In genomic region chr17:87050469-87051175, GRCm38 (mm10) we compare ENCODE assay signal across 8 mouse cellular contexts. TPM values are rescaled to one million over a fixed set of nuclear protein-coding genes. Genes with fewer than 3 reads are reported as not detected.
DNase-seq lines count a peak whose midpoint lies in the region; ATAC-seq lines count a peak whose summit lies in the region.
"Had no signal": no experiment of that assay in that cellular context is flagged by ENCODE, and none has a peak within 500 bp of the region (broad histone marks: within the 10 kb centered on the region; RNA-seq: fewer than 3 reads in every experiment).

No protein-coding gene starts in this region.

- 62% methylated on average over 9 of the region's 9 CpGs for WGBS in limb, embryonic 13.5 days
- 77% methylated on average over 9 of the region's 9 CpGs for WGBS in limb, embryonic 10.5 days
- 58% methylated on average over 9 of the region's 9 CpGs for WGBS in embryonic facial prominence, embryonic 14.5 days

- H3K36me3 ChIP-seq in limb, embryonic 13.5 days, result no peaks in the 10 kb centered on the region
- no peaks in the 10 kb centered on the region for H3K36me3 ChIP-seq in limb, embryonic 10.5 days
- no peaks in the 10 kb centered on the region for H3K36me3 ChIP-seq in embryonic facial prominence, embryonic 14.5 days (ENCODE audit: control insufficient read depth, insufficient read depth, low read length)

- no peak overlapping the region for H3K4me3 ChIP-seq in limb, embryonic 13.5 days
- H3K4me3 ChIP-seq in limb, embryonic 10.5 days, result no peak overlapping the region
- no peak overlapping the region for H3K4me3 ChIP-seq in embryonic facial prominence, embryonic 14.5 days (ENCODE audit: low read depth, low read length)

- no peaks in the 10 kb centered on the region for H3K27me3 ChIP-seq in limb, embryonic 13.5 days
- H3K27me3 ChIP-seq in limb, embryonic 10.5 days (ENCODE audit: low read depth, poor library complexity, severe bottlenecking), result 0 out of 2 replicates have a peak, but pooled peaks cover 3% of the 10 kb centered on the region
- H3K27me3 ChIP-seq in embryonic facial prominence, embryonic 14.5 days (replicated peaks; ENCODE audit: control insufficient read depth, insufficient read depth, low read length), result no peaks in the 10 kb centered on the region

- no peak overlapping the region for H3K4me2 ChIP-seq in limb, embryonic 13.5 days (replicated peaks)
- H3K4me2 ChIP-seq in embryonic facial prominence, embryonic 14.5 days (ENCODE audit: low read depth, low read length), result no peak overlapping the region

- no peak overlapping the region for H3K27ac ChIP-seq in limb, embryonic 13.5 days
- no peak overlapping the region for H3K27ac ChIP-seq in limb, embryonic 10.5 days
- no peak overlapping the region for H3K27ac ChIP-seq in embryonic facial prominence, embryonic 14.5 days (replicated peaks; ENCODE audit: low read depth, low read length)
- H3K27ac ChIP-seq: macrophage had no signal

- intact Hi-C loops in heart, postnatal 14 days (cut with DNase I), result no loop called here

- H3K4me1 ChIP-seq in limb, embryonic 13.5 days, result peaks cover 16% of the 10 kb centered on the region
- peaks cover 7% of the 10 kb centered on the region; the same call in 1 of the 2 replicates for H3K4me1 ChIP-seq in limb, embryonic 10.5 days
- peaks cover 5% of the 10 kb centered on the region; the same call in 1 of the 2 replicates for H3K4me1 ChIP-seq in embryonic facial prominence, embryonic 14.5 days (ENCODE audit: control insufficient read depth, insufficient read depth, low read length)

- H3K9me3 ChIP-seq in limb, embryonic 13.5 days, result no peaks in the 10 kb centered on the region
- H3K9me3 ChIP-seq in limb, embryonic 10.5 days (replicated peaks), result no peaks in the 10 kb centered on the region
- no peaks in the 10 kb centered on the region for H3K9me3 ChIP-seq in embryonic facial prominence, embryonic 14.5 days (ENCODE audit: control insufficient read depth, low read length)

- DNase-seq in limb, embryonic 10.5 days (ENCODE audit: low spot score), result no peak
- DNase-seq in embryonic facial prominence, embryonic 14.5 days (ENCODE audit: low spot score), result peak; percentile 54
- DNase-seq in heart, postnatal 14 days, result peak; percentile 25 to 49
- DNase-seq in lung, postnatal 10 days, result peak; percentile 52
- no peak for DNase-seq in thymus, adult 18-20 months

- peak; percentile 44 for ATAC-seq in limb, embryonic 13.5 days (ENCODE audit: low FRiP score, low read depth)
- ATAC-seq in embryonic facial prominence, embryonic 14.5 days (ENCODE audit: low read depth), result peak; percentile 48; the same call in 1 of the 2 replicates
- ATAC-seq in megakaryocyte-erythroid progenitor cell, adult 5-6 weeks (replicated peaks; ENCODE audit: low FRiP score, low TSS enrichment, poor library complexity, severe bottlenecking), result no peak

- H3K9ac ChIP-seq in limb, embryonic 13.5 days, result no peak overlapping the region
- H3K9ac ChIP-seq in embryonic facial prominence, embryonic 14.5 days (ENCODE audit: low read depth, low read length), result no peak overlapping the region

RNA-seq across cellular contexts. Expression of gene Cript, which starts 25.3 kb away (rescaled TPM):
- polyA plus RNA-seq in limb, embryonic 13.5 days (2015; fragmentation: Nextera tagmentation; extraction: Ambion mirVana), result 139 and 140 TPM in 2 replicates
- 135 and 136 TPM in 2 replicates for polyA plus RNA-seq in limb, embryonic 10.5 days (2016; fragmentation: Nextera tagmentation; extraction: Ambion mirVana)
- polyA plus RNA-seq in embryonic facial prominence, embryonic 14.5 days (2014; fragmentation: Nextera tagmentation; extraction: Ambion mirVana), result 111 and 118 TPM in 2 replicates
- 10 to 100 TPM; 44.2 to 47.3 TPM for total RNA-seq in heart, postnatal 14 days (2021)
- 32.6 and 74.8 TPM in 2 replicates for total RNA-seq in megakaryocyte-erythroid progenitor cell, adult 5-6 weeks (2014; fragmentation: Nextera tagmentation)
- total RNA-seq in megakaryocyte-erythroid progenitor cell, adult 5-6 weeks (2017), result 64.3 and 66.2 TPM in 2 replicates

RNA-seq across cellular contexts. Expression of gene Pigf, which starts 25.4 kb away (rescaled TPM):
- 29.2 and 30.6 TPM in 2 replicates for polyA plus RNA-seq in limb, embryonic 13.5 days (2015; fragmentation: Nextera tagmentation; extraction: Ambion mirVana)
- polyA plus RNA-seq in limb, embryonic 10.5 days (2016; fragmentation: Nextera tagmentation; extraction: Ambion mirVana), result 32.7 and 44.3 TPM in 2 replicates
- 25.3 and 26.0 TPM in 2 replicates for polyA plus RNA-seq in embryonic facial prominence, embryonic 14.5 days (2014; fragmentation: Nextera tagmentation; extraction: Ambion mirVana)
- 1 to 10 TPM; 4.0 to 4.8 TPM for total RNA-seq in heart, postnatal 14 days (2021)
- 10.4 and 14.6 TPM in 2 replicates for total RNA-seq in megakaryocyte-erythroid progenitor cell, adult 5-6 weeks (2014; fragmentation: Nextera tagmentation)
- total RNA-seq in megakaryocyte-erythroid progenitor cell, adult 5-6 weeks (2017), result 19.0 and 24.5 TPM in 2 replicates

RNA-seq across cellular contexts. Expression of gene Socs5, which starts 56.9 kb away (rescaled TPM):
- 15.9 and 16.2 TPM in 2 replicates for polyA plus RNA-seq in limb, embryonic 13.5 days (2015; fragmentation: Nextera tagmentation; extraction: Ambion mirVana)
- 9.3 and 9.5 TPM in 2 replicates for polyA plus RNA-seq in limb, embryonic 10.5 days (2016; fragmentation: Nextera tagmentation; extraction: Ambion mirVana)
- polyA plus RNA-seq in embryonic facial prominence, embryonic 14.5 days (2014; fragmentation: Nextera tagmentation; extraction: Ambion mirVana), result 24.1 and 28.2 TPM in 2 replicates
- total RNA-seq in heart, postnatal 14 days (2021), result 10 to 100 TPM; 30.3 to 32.8 TPM
- 6.0 and 8.1 TPM in 2 replicates for total RNA-seq in megakaryocyte-erythroid progenitor cell, adult 5-6 weeks (2014; fragmentation: Nextera tagmentation)
- 5.0 and 13.8 TPM in 2 replicates for total RNA-seq in megakaryocyte-erythroid progenitor cell, adult 5-6 weeks (2017)

Comparison
In these comparisons a context has a peak if more than half of its experiments do, and no peak if none do; other contexts are left out.
1. DNase-seq: peak in embryonic facial prominence, embryonic 14.5 days (single experiment), heart, postnatal 14 days (2 of 2) and lung, postnatal 10 days (single experiment); none in limb, embryonic 10.5 days (single experiment) and thymus, adult 18-20 months (0 of 2).